Mouse (Mus musculus) forebrain, embryonic 15.5 days (tissue): Measurements from ENCODE around the gene Htra1. TPM values are rescaled to one million over a fixed set of nuclear protein-coding genes. Genes with fewer than 3 reads are reported as not detected.

Experiments used
- ATAC-seq: fragments of 200-750 bp; cut with Nextera tagmentation; replicated peaks from 2 replicates; pipeline ENCODE4 v1.8.0; 2017; ENCODE audit warnings: mild to moderate bottlenecking, moderate TSS enrichment, moderate library complexity
- H3K27ac ChIP-seq: fragments of 300-500 bp; sonication (generic); replicated peaks from 2 replicates; pipeline ENCODE4 v1.5.1; 2015; ENCODE audit warnings: mild to moderate bottlenecking, inconsistent platforms
- H3K27me3 ChIP-seq: fragments of 300-500 bp; sonication (generic); 2 replicates; pipeline ENCODE4 v1.6.1; 2015; ENCODE audit warnings: inconsistent platforms
- H3K36me3 ChIP-seq: fragments of 300-500 bp; sonication (generic); 2 replicates; pipeline ENCODE4 v1.6.1; 2015; ENCODE audit warnings: mild to moderate bottlenecking, inconsistent platforms
- H3K4me1 ChIP-seq: fragments of 300-500 bp; sonication (generic); 2 replicates; pipeline ENCODE4 v1.6.1; 2015; ENCODE audit warnings: inconsistent platforms
- H3K4me2 ChIP-seq: fragments of 300-500 bp; sonication (generic); replicated peaks from 2 replicates; pipeline ENCODE4 v1.6.1; 2015; ENCODE audit warnings: mild to moderate bottlenecking, inconsistent platforms
- H3K4me3 ChIP-seq: fragments of 300-500 bp; sonication (generic); 2 replicates; pipeline ENCODE4 v1.5.1; 2015; ENCODE audit warnings: mild to moderate bottlenecking, inconsistent platforms
- H3K9ac ChIP-seq: fragments of 300-500 bp; sonication (generic); replicated peaks from 2 replicates; pipeline ENCODE4 v1.6.1; 2015; ENCODE audit warnings: mild to moderate bottlenecking, inconsistent platforms
- H3K9me3 ChIP-seq: fragments of 300-500 bp; sonication (generic); 2 replicates; pipeline ENCODE4 v1.6.1; 2016; ENCODE audit warnings: inconsistent platforms
- WGBS: fragments of 180-500 bp; shearing (Covaris S2); methylation state at CpG from one replicate; pipeline ENCODE4 v1.1.7; 2015; ENCODE audit warnings: mixed read lengths; 5-methylcytosine and 5-hydroxymethylcytosine counted together
- polyA plus RNA-seq: library from polyadenylated mRNA; unstranded; fragments of >200 nt; fragmentation: Nextera tagmentation; extraction: Ambion mirVana; gene quantifications from 2 replicates; pipeline ENCODE4 v1.2.1, GENCODE M21; 2015

Htra1 gene
- polyA plus RNA-seq, 1 experiment from 2014 or later = 23.6 TPM

GRCm38 (mm10) chr7:130989371-130989770, 53.5 kb downstream of the Htra1 start:
- 48% methylated on average over 3 of the region's 3 CpGs for WGBS
- H3K9me3 ChIP-seq = no peaks in the 10 kb centered on the region
- H3K4me2 ChIP-seq = no peak overlapping the region
- ATAC-seq = no peak
- H3K36me3 ChIP-seq = no peaks in the 10 kb centered on the region
- no peak overlapping the region for H3K27ac ChIP-seq
- no peak overlapping the region for H3K4me3 ChIP-seq
- H3K4me1 ChIP-seq = no peaks in the 10 kb centered on the region
- H3K27me3 ChIP-seq = no peaks in the 10 kb centered on the region
- H3K9ac ChIP-seq = no peak overlapping the region

DNA sequence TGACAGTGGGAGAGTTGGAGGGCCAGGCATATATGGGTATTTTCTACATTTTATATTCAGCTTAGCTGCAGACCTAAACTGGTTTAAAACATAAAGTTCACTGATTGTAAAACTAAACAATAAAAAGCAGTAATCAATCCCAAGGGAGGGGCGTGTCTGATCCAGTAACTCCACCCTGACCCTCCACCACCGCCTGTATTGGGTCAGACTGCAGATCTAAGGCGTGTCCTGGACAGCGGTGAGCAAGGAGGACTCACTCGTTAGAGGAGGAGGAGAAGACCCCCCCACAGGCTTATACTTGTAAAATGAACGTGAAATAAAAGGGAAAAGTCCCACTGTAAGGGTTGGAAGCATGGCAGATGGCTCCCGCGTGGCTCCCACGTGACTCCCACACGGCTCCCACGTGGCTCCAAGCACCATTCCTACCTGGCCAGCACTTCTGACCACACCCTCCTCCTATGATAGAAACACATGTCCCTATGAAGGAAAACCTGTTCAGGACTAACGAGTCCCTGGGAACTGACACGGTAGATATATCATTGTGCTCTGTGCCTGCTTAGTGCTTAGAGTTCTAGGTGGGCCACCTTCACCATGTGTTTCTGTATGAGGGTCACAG, 55.4 kb downstream of the Htra1 start:
- no peak overlapping the region for H3K4me3 ChIP-seq
- no peak overlapping the region for H3K27ac ChIP-seq
- no peaks in the 10 kb centered on the region for H3K9me3 ChIP-seq
- H3K4me2 ChIP-seq = no peak overlapping the region
- no peak overlapping the region for H3K9ac ChIP-seq
- H3K27me3 ChIP-seq = no peaks in the 10 kb centered on the region
- WGBS = 87% methylated on average over 13 of the region's 13 CpGs
- H3K36me3 ChIP-seq = no peaks in the 10 kb centered on the region
- no peaks in the 10 kb centered on the region for H3K4me1 ChIP-seq
- ATAC-seq = no peak

- Histone ChIP-seq H3K27ac (no peak overlapping the region), H3K4me1 (no peaks in the 10 kb centered on the region), H3K4me3 (no peak overlapping the region), H3K36me3 (no peaks in the 10 kb centered on the region), H3K27me3 (no peaks in the 10 kb centered on the region), H3K9me3 (no peaks in the 10 kb centered on the region), H3K4me2 (no peak overlapping the region), H3K9ac (no peak overlapping the region)
- ATAC-seq = no peak
- WGBS = 52% methylated on average over 8 of the region's 8 CpGs
Measured at GRCm38 (mm10) chr7:130993907-130994306, 58.0 kb downstream of the Htra1 start.

- no peak for ATAC-seq
- WGBS = 89% methylated on average over 12 of the region's 12 CpGs
- Histone ChIP-seq H3K9ac (no peak overlapping the region), H3K4me1 (no peaks in the 10 kb centered on the region), H3K4me3 (no peak overlapping the region), H3K27ac (no peak overlapping the region), H3K36me3 (no peaks in the 10 kb centered on the region), H3K27me3 (no peaks in the 10 kb centered on the region), H3K4me2 (no peak overlapping the region), H3K9me3 (0 out of 2 replicates have a peak, but pooled peaks cover 4% of the 10 kb centered on the region)
Measured at GRCm38 (mm10) chr7:131001976-131002726, 66.2 kb downstream of the Htra1 start.

GRCm38 (mm10) chr7:131004071-131004470, 68.2 kb downstream of the Htra1 start:
- no peaks in the 10 kb centered on the region for H3K36me3 ChIP-seq
- H3K4me3 ChIP-seq = no peak overlapping the region
- H3K9me3 ChIP-seq = 0 out of 2 replicates have a peak, but pooled peaks cover 4% of the 10 kb centered on the region
- H3K27ac ChIP-seq = no peak overlapping the region
- H3K4me2 ChIP-seq = no peak overlapping the region
- no peaks in the 10 kb centered on the region for H3K27me3 ChIP-seq
- no peak for ATAC-seq
- no peaks in the 10 kb centered on the region for H3K4me1 ChIP-seq
- 78% methylated on average over 5 of the region's 5 CpGs for WGBS
- H3K9ac ChIP-seq = no peak overlapping the region

GRCm38 (mm10) chr7:131007221-131007620, 71.3 kb downstream of the Htra1 start:
- H3K4me3 ChIP-seq = no peak overlapping the region
- H3K9ac ChIP-seq = no peak overlapping the region
- H3K9me3 ChIP-seq = 0 out of 2 replicates have a peak, but pooled peaks cover 4% of the 10 kb centered on the region
- H3K27ac ChIP-seq = no peak overlapping the region
- no peaks in the 10 kb centered on the region for H3K4me1 ChIP-seq
- WGBS = 96% methylated on average over 2 of the region's 2 CpGs
- no peak overlapping the region for H3K4me2 ChIP-seq
- H3K36me3 ChIP-seq = no peaks in the 10 kb centered on the region
- H3K27me3 ChIP-seq = no peaks in the 10 kb centered on the region
- ATAC-seq = no peak

DNA sequence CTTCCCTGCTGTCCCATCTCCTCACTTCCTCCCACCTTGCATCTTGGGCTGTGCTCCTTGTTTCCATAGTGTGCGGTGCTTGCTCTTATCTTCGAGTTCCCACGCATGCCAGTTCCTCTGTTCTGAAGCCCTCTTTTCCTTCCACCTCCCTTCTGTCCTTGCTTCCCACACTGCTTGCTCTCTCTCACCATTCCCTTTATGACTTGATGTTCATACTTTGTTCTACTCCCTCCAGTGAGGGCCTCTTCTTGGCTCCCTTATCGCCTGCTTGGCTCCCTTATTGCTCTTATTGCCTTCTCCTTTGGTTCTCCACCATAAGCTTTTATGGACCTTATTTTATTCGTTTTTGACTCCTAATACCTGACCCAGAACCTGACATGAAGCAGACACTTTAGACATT, 73.3 kb downstream of the Htra1 start:
- WGBS = 83% methylated on average over 5 of the region's 5 CpGs

GRCm38 (mm10) chr7:131011901-131012300, 76.0 kb downstream of the Htra1 start:
- Histone ChIP-seq H3K9ac (no peak overlapping the region), H3K4me2 (no peak overlapping the region), H3K9me3 (0 out of 2 replicates have a peak, but pooled peaks cover 4% of the 10 kb centered on the region), H3K36me3 (no peaks in the 10 kb centered on the region), H3K4me1 (no peaks in the 10 kb centered on the region), H3K27ac (no peak overlapping the region), H3K27me3 (no peaks in the 10 kb centered on the region), H3K4me3 (no peak overlapping the region)
- WGBS = 85% methylated on average over 1 of the region's 1 CpGs
- ATAC-seq = no peak

More for the DNA sequence above, 73.3 kb downstream of the Htra1 start:
- Histone ChIP-seq H3K9ac (no peak overlapping the region), H3K27ac (no peak overlapping the region), H3K4me1 (no peaks in the 10 kb centered on the region), H3K36me3 (no peaks in the 10 kb centered on the region), H3K9me3 (0 out of 2 replicates have a peak, but pooled peaks cover 4% of the 10 kb centered on the region), H3K4me3 (no peak overlapping the region), H3K27me3 (no peaks in the 10 kb centered on the region), H3K4me2 (no peak overlapping the region)
- ATAC-seq = no peak

GRCm38 (mm10) chr7:131019181-131019580, 83.3 kb downstream of the Htra1 start:
- Histone ChIP-seq H3K36me3 (no peaks in the 10 kb centered on the region), H3K27ac (no peak overlapping the region), H3K9me3 (peaks cover 7% of the 10 kb centered on the region; the same call in 1 of the 2 replicates), H3K9ac (no peak overlapping the region), H3K4me1 (no peaks in the 10 kb centered on the region), H3K27me3 (no peaks in the 10 kb centered on the region), H3K4me3 (no peak overlapping the region), H3K4me2 (no peak overlapping the region)
- ATAC-seq = no peak
- WGBS = 85% methylated on average over 2 of the region's 2 CpGs

DNA sequence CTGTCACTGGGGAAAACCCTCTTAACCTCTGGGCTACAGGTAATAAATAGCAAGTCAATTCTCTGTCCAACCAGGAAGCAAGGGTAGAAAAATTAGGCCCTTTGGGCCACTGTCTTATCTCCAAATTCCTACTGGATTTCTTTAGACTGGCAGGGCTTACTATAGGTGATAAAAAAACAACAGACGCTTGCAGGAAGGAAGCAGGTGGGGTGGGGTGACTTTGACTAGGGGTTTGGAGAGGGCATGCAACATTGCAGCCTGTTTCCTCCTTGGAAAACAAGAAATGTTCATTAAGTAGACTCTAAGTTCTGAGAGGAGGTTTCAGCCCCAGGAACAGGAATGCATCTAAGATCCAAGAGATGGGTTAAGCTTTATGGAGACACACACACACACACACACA, 88.9 kb downstream of the Htra1 start:
- no peak overlapping the region for H3K4me2 ChIP-seq
- H3K9ac ChIP-seq = no peak overlapping the region
- no peak overlapping the region for H3K27ac ChIP-seq
- no peaks in the 10 kb centered on the region for H3K27me3 ChIP-seq
- no peak for ATAC-seq
- H3K36me3 ChIP-seq = no peaks in the 10 kb centered on the region
- H3K9me3 ChIP-seq = no peaks in the 10 kb centered on the region
- H3K4me1 ChIP-seq = no peaks in the 10 kb centered on the region
- H3K4me3 ChIP-seq = no peak overlapping the region
- WGBS = 79% methylated on average over 1 of the region's 1 CpGs

DNA sequence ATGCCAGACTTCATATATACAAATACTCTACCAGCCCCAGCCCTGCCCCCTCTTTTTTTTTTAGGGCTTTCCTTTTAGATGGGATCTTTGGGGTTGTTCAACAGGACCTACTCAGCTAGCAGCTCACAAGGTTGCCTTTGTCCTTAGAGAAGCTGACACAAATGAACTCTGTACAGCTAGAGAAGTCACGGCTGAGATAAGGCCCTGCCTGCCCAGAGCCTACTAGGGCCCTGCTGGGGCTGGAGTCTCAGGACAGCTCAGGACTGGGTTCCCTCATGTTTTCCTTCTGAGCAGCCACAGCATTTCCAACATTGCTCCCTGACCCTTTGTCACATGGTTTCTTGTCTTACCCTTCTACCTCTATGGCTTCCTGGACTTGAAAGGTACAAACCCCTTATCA, 91.6 kb downstream of the Htra1 start:
- Histone ChIP-seq H3K4me1 (no peaks in the 10 kb centered on the region), H3K36me3 (no peaks in the 10 kb centered on the region), H3K4me3 (no peak overlapping the region), H3K27ac (no peak overlapping the region), H3K4me2 (no peak overlapping the region), H3K9ac (no peak overlapping the region), H3K9me3 (no peaks in the 10 kb centered on the region), H3K27me3 (no peaks in the 10 kb centered on the region)
- ATAC-seq = no peak
- 81% methylated on average over 1 of the region's 1 CpGs for WGBS

- Histone ChIP-seq H3K4me3 (no peak within 1 kb of the TSS), H3K27me3 (no peaks in the 10 kb centered on the region), H3K9me3 (no peaks in the 10 kb centered on the region), H3K9ac (no peak within 1 kb of the TSS), H3K4me2 (no peak within 1 kb of the TSS), H3K4me1 (no peaks in the 10 kb centered on the region), H3K27ac (no peak within 1 kb of the TSS), H3K36me3 (no peaks in the 10 kb centered on the region)
- no peak for ATAC-seq
- WGBS = 91% methylated on average over 5 of the region's 5 CpGs
Measured at GRCm38 (mm10) chr7:131031755-131032154, 95.8 kb downstream of the Htra1 start, which contains the start of gene Dmbt1. Dmbt1 (plus strand) TSS chr7:131032053.
